Mouse (Mus musculus) spleen, postnatal 14 days (tissue): ENCODE results near the gene Hus1b.

ENCODE experiments used
- DNase-seq, 2 experiments: peaks; one replicate each; pipeline ENCODE4 v3.0.0; 2021 to 2022; ENCODE audit warnings: low spot score in 2 of 2

Gene Hus1b

GRCm38 (mm10) chr13:30947540-30947939 lies at the start of gene Hus1b:
Gene Hus1b (minus strand): TSS chr13:30947759.
- no peak for DNase-seq

- no peak for DNase-seq
Observed at GRCm38 (mm10) chr13:30994249-30994858, 46.8 kb upstream of the Hus1b start.

DNA sequence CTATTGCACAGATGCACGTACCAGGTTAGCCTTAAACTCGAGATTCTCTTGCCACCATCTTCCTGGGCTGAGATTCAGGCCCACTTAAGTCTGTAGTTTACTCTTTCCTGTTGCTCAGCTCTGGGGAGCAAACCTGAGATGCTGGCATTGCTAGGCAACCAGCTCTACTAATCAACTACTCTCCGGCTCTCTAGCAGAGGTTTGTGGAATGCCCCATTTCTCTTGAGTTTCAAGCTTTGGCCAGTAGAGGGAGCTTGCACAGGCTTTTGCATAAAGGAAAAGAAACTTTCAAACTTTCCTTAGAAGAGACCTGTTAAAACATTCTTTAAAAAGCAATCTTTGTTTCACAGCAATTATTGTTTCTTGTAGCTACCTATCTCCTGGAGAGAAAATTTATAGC lies 46.3 kb upstream of the Hus1b start:
- peak in 1 of 2 experiments; percentile 25 for DNase-seq

- no peak for DNase-seq
Observed at GRCm38 (mm10) chr13:30990233-30990632, 42.7 kb upstream of the Hus1b start.

GRCm38 (mm10) chr13:30989710-30990109 lies 42.2 kb upstream of the Hus1b start:
- no peak for DNase-seq

DNA sequence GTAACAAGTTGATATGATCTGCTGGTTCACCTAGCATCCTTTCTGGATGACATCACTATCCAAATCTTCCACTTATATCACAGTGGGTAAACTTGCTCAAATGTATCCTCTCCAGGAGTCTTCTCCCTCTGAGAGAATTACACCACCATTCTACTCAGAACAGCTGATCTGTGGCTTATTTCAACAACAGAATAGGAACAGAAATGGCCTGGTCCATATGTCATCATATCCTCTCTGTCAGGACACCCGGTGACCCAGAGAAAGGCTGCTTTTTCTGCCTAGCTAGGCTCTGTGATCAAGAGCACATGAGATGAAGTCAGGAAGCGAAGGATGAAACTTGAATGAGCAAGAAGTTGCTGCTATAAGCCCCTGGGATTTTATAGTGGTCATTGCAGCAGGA lies 40.1 kb upstream of the Hus1b start:
- no peak for DNase-seq

GRCm38 (mm10) chr13:30986934-30987455 lies 39.4 kb upstream of the Hus1b start:
- no peak for DNase-seq

- DNase-seq = no peak
Observed at GRCm38 (mm10) chr13:30985598-30986466, 38.3 kb upstream of the Hus1b start.

GRCm38 (mm10) chr13:30985275-30985597 lies 37.7 kb upstream of the Hus1b start:
- no peak for DNase-seq

DNA sequence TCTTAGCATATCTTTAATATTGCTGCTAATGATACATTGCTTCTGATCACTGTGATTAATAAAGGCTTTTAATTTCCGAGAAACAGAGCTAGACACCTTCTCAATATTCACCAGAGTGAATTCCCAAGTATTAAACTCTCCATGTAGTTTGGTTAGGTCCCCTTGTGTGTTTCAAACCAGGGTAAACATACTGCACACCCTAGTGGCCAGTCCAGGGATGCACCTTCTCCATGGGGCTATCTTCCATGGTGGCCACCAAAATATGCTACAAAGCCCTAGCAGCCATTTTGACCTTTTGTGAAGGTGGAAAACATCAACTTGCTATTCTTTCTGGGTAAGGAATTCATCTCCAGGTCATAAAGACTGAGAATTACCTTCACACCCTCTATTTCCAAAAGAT lies 34.1 kb upstream of the Hus1b start:
- DNase-seq = peak in 1 of 2 experiments; percentile 46

GRCm38 (mm10) chr13:30978224-30978623 lies 30.7 kb upstream of the Hus1b start:
- no peak for DNase-seq

DNA sequence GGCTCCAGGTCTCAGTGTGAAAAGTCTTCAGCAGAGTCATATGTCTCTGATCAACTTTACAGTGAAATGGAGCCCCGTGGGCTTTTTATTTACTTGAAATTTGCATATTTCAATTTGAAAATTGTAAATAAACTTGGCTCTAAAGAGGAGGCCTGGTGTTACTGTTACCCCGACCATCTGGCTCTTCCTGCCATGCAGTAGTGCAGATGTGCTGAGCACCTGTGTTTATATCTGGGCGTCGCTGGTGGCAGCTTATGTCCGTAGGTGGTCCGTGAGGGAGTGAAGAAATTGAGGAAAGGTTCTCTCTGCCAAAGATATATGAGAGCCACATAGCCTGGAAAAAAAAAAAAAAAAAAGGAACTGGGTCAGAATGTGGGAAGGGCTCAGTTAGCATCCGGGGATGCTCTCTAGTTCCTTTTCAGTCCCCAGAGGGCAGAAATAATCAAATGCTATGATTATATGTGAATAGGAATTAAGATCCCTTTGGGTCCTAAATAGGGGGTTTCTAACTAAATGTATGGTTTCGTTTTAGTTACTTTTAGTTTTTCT lies 29.1 kb upstream of the Hus1b start:
- no peak for DNase-seq

- no peak for DNase-seq
Observed at GRCm38 (mm10) chr13:30974247-30974630, 26.7 kb upstream of the Hus1b start.

GRCm38 (mm10) chr13:30973501-30974246 lies 26.1 kb upstream of the Hus1b start, which contains the start of the genes Exoc2 and Gm5447:
Gene Exoc2 (minus strand): TSS chr13:30974093.
Gene Gm5447 (plus strand): TSS chr13:30974204.
- DNase-seq = peak; percentile 67 to 76

DNA sequence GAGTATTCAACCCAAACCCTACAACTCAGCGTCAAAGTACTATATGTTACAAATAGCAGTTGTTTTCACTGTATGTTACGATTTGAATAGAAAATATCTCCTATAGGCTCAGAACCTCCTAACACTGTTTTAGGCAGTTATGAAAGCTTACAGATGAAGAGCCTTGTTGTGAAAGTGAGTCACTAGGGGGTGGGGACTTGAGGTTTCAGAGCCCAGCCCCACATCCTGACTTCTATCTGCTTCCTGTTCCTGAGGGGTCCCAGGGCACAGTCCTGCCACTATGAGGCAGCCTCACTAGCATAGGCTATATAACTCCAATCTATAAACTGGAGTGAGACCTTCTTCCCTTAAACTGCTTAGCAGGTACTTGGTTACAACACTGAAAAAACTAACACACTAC lies 24.5 kb upstream of the Hus1b start:
- no peak for DNase-seq

- no peak for DNase-seq
Observed at GRCm38 (mm10) chr13:30971047-30971446, 23.5 kb upstream of the Hus1b start.

GRCm38 (mm10) chr13:30968311-30968710 lies 20.8 kb upstream of the Hus1b start:
- DNase-seq = no peak

GRCm38 (mm10) chr13:30966507-30966911 lies 18.9 kb upstream of the Hus1b start:
- no peak for DNase-seq

DNA sequence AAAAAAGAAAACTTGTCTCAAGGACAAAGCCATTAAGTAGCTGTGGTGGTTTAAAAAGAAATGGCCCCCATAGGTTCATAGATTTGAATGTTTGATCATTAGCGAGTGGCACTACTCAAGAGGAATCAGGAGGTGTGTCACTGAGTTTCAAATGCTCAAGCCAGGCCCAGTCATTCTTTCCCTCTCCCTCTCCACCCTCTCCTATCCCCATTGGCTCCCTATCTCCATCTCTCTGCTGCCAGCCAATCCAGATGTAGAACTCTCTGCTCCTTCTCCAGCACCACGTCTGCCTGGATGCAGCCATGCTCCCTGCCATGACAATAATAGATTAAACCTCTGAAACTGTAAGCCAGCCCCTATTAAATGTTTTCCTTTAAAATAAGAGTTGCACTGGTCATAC lies 14.4 kb upstream of the Hus1b start:
- DNase-seq = no peak

DNA sequence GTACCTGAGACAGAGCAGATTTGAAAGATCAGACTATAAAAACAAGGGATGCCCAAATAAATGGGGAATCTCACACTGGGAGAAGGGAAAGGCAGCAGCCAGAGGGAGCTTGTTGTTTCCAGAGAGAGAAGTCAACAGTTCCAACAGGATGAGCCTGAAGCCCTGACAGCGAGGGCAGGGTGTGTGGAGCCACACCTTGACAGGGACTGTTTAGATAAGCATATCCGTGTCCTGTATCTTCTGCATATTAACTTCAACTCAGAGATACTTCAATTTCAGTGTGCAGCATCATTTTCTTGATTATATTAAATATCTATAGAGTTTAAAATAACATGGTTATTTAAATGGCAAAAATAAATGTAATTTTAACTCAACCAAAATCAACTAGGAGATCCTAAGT lies 13.2 kb upstream of the Hus1b start:
- DNase-seq = no peak

GRCm38 (mm10) chr13:30953580-30953979 lies 6.0 kb upstream of the Hus1b start:
- no peak for DNase-seq

DNA sequence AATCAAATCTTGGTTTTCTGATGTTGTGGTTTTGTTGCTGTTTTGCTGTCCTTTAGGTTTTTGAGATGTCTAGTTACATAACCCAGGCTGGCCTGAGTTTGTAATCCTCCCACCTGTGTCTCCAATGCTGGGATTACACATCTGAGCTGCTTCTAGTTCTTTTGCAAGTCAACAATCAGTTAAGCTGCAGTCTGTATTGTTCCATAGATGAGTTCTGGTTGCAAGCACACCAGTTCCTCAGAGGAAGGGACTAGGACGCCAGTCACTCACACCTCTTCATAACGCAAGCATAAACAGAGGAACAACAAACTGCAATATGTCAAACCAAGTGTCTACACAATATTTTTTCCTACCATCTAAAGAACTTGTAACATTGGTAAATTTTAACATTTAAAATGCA lies 4.5 kb upstream of the Hus1b start:
- no peak for DNase-seq
